Mouse (Mus musculus) T-helper 17 cell (primary cell): ENCODE measurements at regions not wholly inside any gene's neighbourhood (a gene's known extent, or its start where the extent isn't known, plus 50 kb on each side); places are given as distances from the start of the nearest gene placed in this dataset.
"Not testable (repeated sequence)": the region's sequence is repeated elsewhere in the genome, so short reads cannot be mapped to it uniquely, and the experiment has no call there.

ENCODE experiments used
- in situ Hi-C, 2 experiments: fragments of 300-600 bp; cut with MboI, MseI; formaldehyde crosslinking; loops; 1 replicate in 1 of 2; 2 replicates in 1 of 2; pipeline ENCODE4 v1.15.1; 2025; ENCODE audit warnings: high pct_unique_total_duplicates in 2 of 2

GRCm38 (mm10) chr4:94388317-94388716, 168.0 kb upstream of the Gm10306 start:
- in situ Hi-C loops, result no loop called here

GRCm38 (mm10) chr4:94394462-94394861, 161.9 kb upstream of the Gm10306 start:
- in situ Hi-C loops, result no loop called here

GRCm38 (mm10) chr4:94397284-94397683, 159.1 kb upstream of the Gm10306 start:
- in situ Hi-C loops, result no loop called here

GRCm38 (mm10) chr4:94406922-94407321, 149.4 kb upstream of the Gm10306 start:
- in situ Hi-C loops, result no loop called here

- in situ Hi-C loops, result no loop called here
Measured at GRCm38 (mm10) chr4:94407503-94407902, 148.8 kb upstream of the Gm10306 start.

GRCm38 (mm10) chr4:94412661-94413060, 143.7 kb upstream of the Gm10306 start:
- in situ Hi-C loops, result no loop called here

GRCm38 (mm10) chr4:94425525-94425924, 130.8 kb upstream of the Gm10306 start:
- in situ Hi-C loops, result not testable (repeated sequence)

GRCm38 (mm10) chr4:94427581-94427980, 128.8 kb upstream of the Gm10306 start:
- in situ Hi-C loops, result no loop called here

GRCm38 (mm10) chr4:94432005-94432404, 124.3 kb upstream of the Gm10306 start:
- in situ Hi-C loops, result no loop called here

GRCm38 (mm10) chr4:94437717-94438435, 118.5 kb upstream of the Gm10306 start:
- in situ Hi-C loops, result no loop called here

- in situ Hi-C loops, result no loop called here
Measured at GRCm38 (mm10) chr4:94439159-94439836, 117.0 kb upstream of the Gm10306 start.

GRCm38 (mm10) chr4:94446604-94447003, 109.7 kb upstream of the Gm10306 start:
- in situ Hi-C loops, result no loop called here
